Mouse (Mus musculus): ENCODE results near the gene Klhl10. TPM values are rescaled to one million over a fixed set of nuclear protein-coding genes. Genes with fewer than 3 reads are reported as not detected.

Klhl10 gene
- total and polyA plus RNA-seq, 2 experiments from 2014 or later = 0.34 TPM; not detected in 1

- H3K4me1 ChIP-seq (ENCODE audit: control insufficient read depth, insufficient read depth) = peaks cover 63% of the 10 kb centered on the region
- no peaks in the 10 kb centered on the region for H3K27me3 ChIP-seq (ENCODE audit: control insufficient read depth, insufficient read depth, low read length)
- TF ChIP-seq CTCF (IDR thresholded peaks at IDR 0.05; ENCODE audit: low read depth) (no peak), EP300 (IDR thresholded peaks at IDR 0.05; ENCODE audit: low read depth) (no peak)
- H3K36me3 ChIP-seq (replicated peaks; ENCODE audit: control insufficient read depth, insufficient read depth, low read length) = no peaks in the 10 kb centered on the region
- H3K9ac ChIP-seq (replicated peaks; ENCODE audit: low read depth, low read length) = no peak overlapping the region
- DNase-seq (ENCODE audit: low spot score) (no peak), ATAC-seq (ENCODE audit: insufficient read depth, low read depth) (no peak)
- H3K9me3 ChIP-seq (replicated peaks; ENCODE audit: control insufficient read depth, low read length) = no peaks in the 10 kb centered on the region
- 68% methylated on average over 12 of the region's 12 CpGs for WGBS
- no peak overlapping the region for H3K4me2 ChIP-seq (ENCODE audit: low read depth, low read length)
- no peak overlapping the region for H3K4me3 ChIP-seq (ENCODE audit: low read depth, low read length)
- peak overlapping the region; percentile 94 for H3K27ac ChIP-seq (ENCODE audit: low read depth)
Observed at GRCm38 (mm10) chr11:100399727-100400538, 41.8 kb upstream of the Klhl10 start.

- Histone ChIP-seq H3K27ac (ENCODE audit: low read depth) (peak overlapping the region; percentile 94), H3K9ac (replicated peaks; ENCODE audit: low read depth, low read length) (no peak overlapping the region), H3K36me3 (replicated peaks; ENCODE audit: control insufficient read depth, insufficient read depth, low read length) (no peaks in the 10 kb centered on the region), H3K4me1 (ENCODE audit: control insufficient read depth, insufficient read depth) (peaks cover 55% of the 10 kb centered on the region), H3K4me3 (ENCODE audit: low read depth, low read length) (no peak overlapping the region), H3K4me2 (ENCODE audit: low read depth, low read length) (no peak overlapping the region), H3K9me3 (replicated peaks; ENCODE audit: control insufficient read depth, low read length) (no peaks in the 10 kb centered on the region), H3K27me3 (ENCODE audit: control insufficient read depth, insufficient read depth, low read length) (no peaks in the 10 kb centered on the region)
- 49% methylated on average over 6 of the region's 6 CpGs for WGBS
- no peak for DNase-seq (ENCODE audit: low spot score)
- ATAC-seq (ENCODE audit: insufficient read depth, low read depth) = no peak
- TF ChIP-seq EP300 (IDR thresholded peaks at IDR 0.05; ENCODE audit: low read depth) = no peak
- no peak for TF ChIP-seq CTCF (IDR thresholded peaks at IDR 0.05; ENCODE audit: low read depth)
Observed at GRCm38 (mm10) chr11:100400842-100401241, 40.9 kb upstream of the Klhl10 start.

- Histone ChIP-seq H3K27ac (ENCODE audit: low read depth) (peak overlapping the region; percentile 94), H3K4me2 (ENCODE audit: low read depth, low read length) (peak overlapping the region; percentile 42), H3K4me1 (ENCODE audit: control insufficient read depth, insufficient read depth) (peaks cover 55% of the 10 kb centered on the region), H3K36me3 (replicated peaks; ENCODE audit: control insufficient read depth, insufficient read depth, low read length) (no peaks in the 10 kb centered on the region), H3K9me3 (replicated peaks; ENCODE audit: control insufficient read depth, low read length) (no peaks in the 10 kb centered on the region), H3K27me3 (ENCODE audit: control insufficient read depth, insufficient read depth, low read length) (no peaks in the 10 kb centered on the region), H3K9ac (replicated peaks; ENCODE audit: low read depth, low read length) (peak overlapping the region; percentile 45; the same call in 1 of the 2 replicates), H3K4me3 (ENCODE audit: low read depth, low read length) (no peak overlapping the region)
- ATAC-seq (ENCODE audit: insufficient read depth, low read depth) (peak; percentile 31), DNase-seq (ENCODE audit: low spot score) (peak; percentile 82)
- TF ChIP-seq CTCF (IDR thresholded peaks at IDR 0.05; ENCODE audit: low read depth) = no peak
- TF ChIP-seq EP300 (IDR thresholded peaks at IDR 0.05; ENCODE audit: low read depth) = peak; percentile 55; the same call in 1 of the 2 replicates
- 7% methylated on average over 6 of the region's 6 CpGs for WGBS
Observed at GRCm38 (mm10) chr11:100402240-100402639, 39.5 kb upstream of the Klhl10 start.

- H3K27ac ChIP-seq (ENCODE audit: low read depth) = peak overlapping the region; percentile 94
- ATAC-seq (ENCODE audit: insufficient read depth, low read depth) = no peak
- H3K9ac ChIP-seq (replicated peaks; ENCODE audit: low read depth, low read length) = peak overlapping the region; percentile 45; the same call in 1 of the 2 replicates
- WGBS = 42% methylated on average over 2 of the region's 2 CpGs
- peak overlapping the region; percentile 42 for H3K4me2 ChIP-seq (ENCODE audit: low read depth, low read length)
- no peaks in the 10 kb centered on the region for H3K27me3 ChIP-seq (ENCODE audit: control insufficient read depth, insufficient read depth, low read length)
- no peak overlapping the region for H3K4me3 ChIP-seq (ENCODE audit: low read depth, low read length)
- no peak for TF ChIP-seq CTCF (IDR thresholded peaks at IDR 0.05; ENCODE audit: low read depth)
- no peak for TF ChIP-seq EP300 (IDR thresholded peaks at IDR 0.05; ENCODE audit: low read depth)
- H3K36me3 ChIP-seq (replicated peaks; ENCODE audit: control insufficient read depth, insufficient read depth, low read length) = no peaks in the 10 kb centered on the region
- no peaks in the 10 kb centered on the region for H3K9me3 ChIP-seq (replicated peaks; ENCODE audit: control insufficient read depth, low read length)
- peaks cover 55% of the 10 kb centered on the region for H3K4me1 ChIP-seq (ENCODE audit: control insufficient read depth, insufficient read depth)
- DNase-seq (ENCODE audit: low spot score) = no peak
Observed at GRCm38 (mm10) chr11:100402682-100403081, 39.0 kb upstream of the Klhl10 start.

GRCm38 (mm10) chr11:100403445-100404134, 38.1 kb upstream of the Klhl10 start:
- Histone ChIP-seq H3K9ac (replicated peaks; ENCODE audit: low read depth, low read length) (no peak overlapping the region), H3K27me3 (ENCODE audit: control insufficient read depth, insufficient read depth, low read length) (no peaks in the 10 kb centered on the region), H3K9me3 (replicated peaks; ENCODE audit: control insufficient read depth, low read length) (no peaks in the 10 kb centered on the region), H3K27ac (ENCODE audit: low read depth) (peak overlapping the region; percentile 94), H3K36me3 (replicated peaks; ENCODE audit: control insufficient read depth, insufficient read depth, low read length) (no peaks in the 10 kb centered on the region), H3K4me3 (ENCODE audit: low read depth, low read length) (no peak overlapping the region), H3K4me2 (ENCODE audit: low read depth, low read length) (peak overlapping the region; percentile 42; the same call in 1 of the 2 replicates), H3K4me1 (ENCODE audit: control insufficient read depth, insufficient read depth) (peaks cover 50% of the 10 kb centered on the region)
- DNase-seq (ENCODE audit: low spot score) (peak; percentile 60), ATAC-seq (ENCODE audit: insufficient read depth, low read depth) (peak; percentile 27)
- TF ChIP-seq EP300 (IDR thresholded peaks at IDR 0.05; ENCODE audit: low read depth) (no peak), CTCF (IDR thresholded peaks at IDR 0.05; ENCODE audit: low read depth) (no peak)
- 8% methylated on average over 10 of the region's 10 CpGs for WGBS

Data from heart, postnatal 0 days (tissue).